28 mouse cellular contexts compared by ENCODE assay signal in genomic region chr6:71994004-71994403, GRCm38 (mm10).
"Had no signal": no experiment of that assay in that cellular context is flagged by ENCODE, and none has a peak within 500 bp of the region (broad histone marks: within the 10 kb centered on the region; RNA-seq: fewer than 3 reads in every experiment).

No protein-coding gene starts in this region.

- ATAC-seq: hindbrain, postnatal 0 days; intestine, embryonic 16.5 days had no signal

- H3K27ac ChIP-seq: heart, adult 2 months; heart, embryonic 13.5 days; heart, embryonic 15.5 days; hindbrain, embryonic 13.5 days; hindbrain, embryonic 15.5 days; hindbrain, postnatal 0 days; kidney, embryonic 15.5 days; kidney, postnatal 0 days; limb, embryonic 13.5 days; limb, embryonic 15.5 days; liver, embryonic 13.5 days; liver, embryonic 15.5 days had no signal

- DNase-seq: gastrocnemius, postnatal 14 days; gastrocnemius, postnatal 36 days; heart, adult 11 months; heart, adult 2 months; heart, postnatal 14 days; heart, postnatal 36 days; kidney, adult 11 months; kidney, adult 2 months; kidney, adult 9 months; kidney, postnatal 14 days; kidney, postnatal 36 days; layer of hippocampus, adult 9-11 months; layer of hippocampus, postnatal 36 days; left cerebral cortex, postnatal 4 days; liver, embryonic 13.5 days had no signal

- H3K4me2 ChIP-seq: heart, embryonic 11.5 days; heart, embryonic 13.5 days; heart, embryonic 15.5 days; hindbrain, embryonic 13.5 days; hindbrain, embryonic 15.5 days; kidney, embryonic 15.5 days; limb, embryonic 13.5 days; limb, embryonic 15.5 days; liver, embryonic 11.5 days; liver, embryonic 13.5 days; liver, embryonic 15.5 days had no signal

- H3K27me3 ChIP-seq: heart, embryonic 13.5 days; heart, embryonic 15.5 days; hindbrain, embryonic 13.5 days; hindbrain, embryonic 15.5 days; kidney, embryonic 15.5 days; limb, embryonic 13.5 days; limb, embryonic 15.5 days; liver, embryonic 13.5 days; liver, embryonic 15.5 days had no signal

- H3K36me3 ChIP-seq: heart, embryonic 13.5 days; heart, embryonic 15.5 days; hindbrain, embryonic 13.5 days; hindbrain, embryonic 15.5 days; kidney, embryonic 15.5 days; limb, embryonic 13.5 days; limb, embryonic 15.5 days; liver, embryonic 13.5 days; liver, embryonic 15.5 days had no signal

- H3K4me3 ChIP-seq: heart, adult 2 months; heart, embryonic 13.5 days; heart, embryonic 15.5 days; hindbrain, embryonic 13.5 days; hindbrain, embryonic 15.5 days; kidney, embryonic 15.5 days; limb, embryonic 13.5 days; limb, embryonic 15.5 days; liver, embryonic 13.5 days; liver, embryonic 15.5 days had no signal

- H3K9ac ChIP-seq: heart, embryonic 13.5 days; heart, embryonic 15.5 days; hindbrain, embryonic 13.5 days; hindbrain, embryonic 15.5 days; kidney, embryonic 15.5 days; limb, embryonic 13.5 days; limb, embryonic 15.5 days; liver, embryonic 13.5 days; liver, embryonic 15.5 days had no signal

- H3K9me3 ChIP-seq: hindbrain, embryonic 13.5 days; hindbrain, embryonic 15.5 days; kidney, embryonic 15.5 days; limb, embryonic 15.5 days; liver, embryonic 13.5 days; liver, embryonic 15.5 days had no signal
